Mouse (Mus musculus): ENCODE measurements at regions not wholly inside any gene's neighbourhood (a gene's known extent, or its start where the extent isn't known, plus 50 kb on each side); places are given as distances from the start of the nearest gene placed in this dataset.

- DNase-seq (ENCODE audit: low spot score in 2 of 2) = no peak
Measured at GRCm38 (mm10) chr7:36352761-36353160, 345.2 kb upstream of the Tshz3 start.

GRCm38 (mm10) chr7:36350616-36351015 is 347.3 kb upstream of the Tshz3 start:
- DNase-seq (ENCODE audit: low spot score in 2 of 2) = no peak

GRCm38 (mm10) chr7:36348195-36348594 is 349.7 kb upstream of the Tshz3 start:
- no peak for DNase-seq (ENCODE audit: low spot score in 2 of 2)

- no peak for DNase-seq (ENCODE audit: low spot score in 2 of 2)
Measured at GRCm38 (mm10) chr7:36334857-36335256, 363.1 kb upstream of the Tshz3 start.

GRCm38 (mm10) chr7:36334091-36334490 is 363.8 kb upstream of the Tshz3 start:
- no peak for DNase-seq (ENCODE audit: low spot score in 2 of 2)

- DNase-seq (ENCODE audit: low spot score in 2 of 2) = no peak
Measured at GRCm38 (mm10) chr7:36332633-36333032, 365.3 kb upstream of the Tshz3 start.

- no peak for DNase-seq (ENCODE audit: low spot score in 2 of 2)
Measured at GRCm38 (mm10) chr7:36328141-36328540, 369.8 kb upstream of the Tshz3 start.

- no peak for DNase-seq (ENCODE audit: low spot score in 2 of 2)
Measured at GRCm38 (mm10) chr7:36324035-36324434, 373.9 kb upstream of the Tshz3 start.

- no peak for DNase-seq (ENCODE audit: low spot score in 2 of 2)
Measured at GRCm38 (mm10) chr7:36322181-36322580, 375.7 kb upstream of the Tshz3 start.

GRCm38 (mm10) chr7:36317466-36318212 is 380.3 kb upstream of the Tshz3 start:
- DNase-seq (ENCODE audit: low spot score in 2 of 2) = no peak

GRCm38 (mm10) chr7:36313751-36314150 is 384.2 kb upstream of the Tshz3 start:
- DNase-seq (ENCODE audit: low spot score in 2 of 2) = no peak

GRCm38 (mm10) chr7:36309761-36310605 is 387.9 kb upstream of the Tshz3 start:
- no peak for DNase-seq (ENCODE audit: low spot score in 2 of 2)

- no peak for DNase-seq (ENCODE audit: low spot score in 2 of 2)
Measured at GRCm38 (mm10) chr7:36308726-36309125, 389.2 kb upstream of the Tshz3 start.

- DNase-seq (ENCODE audit: low spot score in 2 of 2) = no peak
Measured at GRCm38 (mm10) chr7:36308106-36308620, 389.8 kb upstream of the Tshz3 start.

GRCm38 (mm10) chr7:36277275-36277674 is 420.6 kb upstream of the Tshz3 start:
- DNase-seq (ENCODE audit: low spot score in 2 of 2) = no peak

- DNase-seq (ENCODE audit: low spot score in 2 of 2) = no peak
Measured at GRCm38 (mm10) chr7:36268966-36269365, 429.0 kb upstream of the Tshz3 start.

GRCm38 (mm10) chr7:36265163-36265823 is 432.6 kb upstream of the Tshz3 start:
- DNase-seq (ENCODE audit: low spot score in 2 of 2) = no peak

- DNase-seq (ENCODE audit: low spot score in 2 of 2) = no peak
Measured at GRCm38 (mm10) chr7:36262124-36262710, 435.7 kb upstream of the Tshz3 start.

GRCm38 (mm10) chr7:36257102-36257501 is 440.8 kb upstream of the Tshz3 start:
- no peak for DNase-seq (ENCODE audit: low spot score in 2 of 2)

- DNase-seq (ENCODE audit: low spot score in 2 of 2) = no peak
Measured at GRCm38 (mm10) chr7:36247356-36247755, 444.6 kb upstream of the Zfp507 start.

- DNase-seq (ENCODE audit: low spot score in 2 of 2) = no peak
Measured at GRCm38 (mm10) chr7:36236673-36237072, 433.9 kb upstream of the Zfp507 start.

- no peak for DNase-seq (ENCODE audit: low spot score in 2 of 2)
Measured at GRCm38 (mm10) chr7:36229031-36229430, 426.2 kb upstream of the Zfp507 start.
